Mouse (Mus musculus) lung, postnatal 10 days (tissue): ENCODE measurements around the gene Selenbp2.
A peak's percentile ranks its signal among the peaks of the same experiment; 100 is the strongest.
"Not testable (repeated sequence)": the region's sequence is repeated elsewhere in the genome, so short reads cannot be mapped to it uniquely, and the experiment has no call there.

Experiments used
- DNase-seq: peaks from one replicate; pipeline ENCODE4 v3.0.0; 2021

Gene Selenbp2

DNA sequence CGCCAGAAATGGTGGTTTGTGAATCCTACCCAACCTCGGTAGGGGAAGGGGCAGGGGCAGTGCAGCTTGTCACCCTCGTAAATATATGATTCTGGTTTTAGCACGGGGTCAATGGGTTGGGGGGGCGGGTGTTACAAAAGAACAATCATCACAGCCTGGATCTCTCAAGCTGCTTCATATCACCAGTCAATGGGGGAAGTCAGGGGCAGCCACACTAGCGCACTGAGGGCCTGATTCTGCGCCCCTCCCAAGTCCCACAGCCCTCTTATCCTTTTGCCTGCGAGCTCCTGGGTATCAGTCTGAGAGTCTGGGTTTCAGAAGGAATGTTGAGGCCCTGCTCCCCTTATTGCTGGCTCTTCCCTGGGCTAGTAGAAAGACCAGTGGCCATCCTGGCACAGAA, 518 bp downstream of the Selenbp2 start:
- DNase-seq: not testable (repeated sequence)

- peak; percentile 10 for DNase-seq
Observed at GRCm38 (mm10) chr3:94695591-94695990, 2.2 kb downstream of the Selenbp2 start.

- DNase-seq: not testable (repeated sequence)
Observed at GRCm38 (mm10) chr3:94696257-94696656, 2.9 kb downstream of the Selenbp2 start.

- DNase-seq: peak; percentile 13
Observed at GRCm38 (mm10) chr3:94702163-94702810, 8.9 kb downstream of the Selenbp2 start.

- no peak for DNase-seq
Observed at GRCm38 (mm10) chr3:94702856-94703255, 9.5 kb downstream of the Selenbp2 start.

DNA sequence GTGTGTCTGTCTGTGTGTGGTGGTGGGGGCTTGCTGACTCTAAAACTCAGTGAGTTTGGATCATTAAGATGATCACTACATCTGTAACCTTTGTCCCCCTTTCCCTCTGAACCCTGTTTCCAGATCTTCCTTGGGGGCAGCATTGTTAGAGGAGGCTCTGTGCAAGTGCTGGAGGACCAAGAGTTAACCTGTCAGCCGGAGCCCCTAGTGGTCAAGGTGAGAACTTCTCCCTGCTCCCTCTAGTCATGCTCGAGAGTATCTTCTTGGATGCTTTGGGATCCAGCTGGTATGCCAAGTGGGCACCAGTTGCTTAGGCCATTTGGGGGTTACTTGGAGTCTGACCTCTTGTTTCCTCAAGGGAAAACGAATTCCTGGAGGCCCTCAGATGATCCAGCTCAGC, 10.0 kb downstream of the Selenbp2 start:
- peak; percentile 56 for DNase-seq

DNA sequence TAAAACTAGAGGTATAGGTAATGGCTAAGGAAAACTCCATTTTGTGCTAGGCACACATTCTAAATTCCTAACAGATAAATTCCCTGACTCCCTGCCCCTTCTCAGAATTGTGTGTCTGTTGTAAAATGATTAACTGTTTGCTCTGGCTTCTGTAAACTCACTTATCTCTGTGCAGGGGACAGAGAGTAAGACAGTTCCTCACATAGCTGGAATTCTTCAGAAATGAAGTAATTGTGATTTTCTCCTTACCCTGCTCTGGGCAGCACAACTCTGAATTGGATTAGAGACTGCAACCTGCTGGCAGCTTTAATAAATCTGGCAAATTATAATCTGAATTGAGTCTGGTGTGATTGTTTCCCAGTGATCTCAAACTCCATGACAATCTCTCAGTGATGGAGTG, 17.2 kb downstream of the Selenbp2 start:
- DNase-seq: not testable (repeated sequence)

GRCm38 (mm10) chr3:94713424-94713823, 20.1 kb downstream of the Selenbp2 start:
- DNase-seq: not testable (repeated sequence)

DNA sequence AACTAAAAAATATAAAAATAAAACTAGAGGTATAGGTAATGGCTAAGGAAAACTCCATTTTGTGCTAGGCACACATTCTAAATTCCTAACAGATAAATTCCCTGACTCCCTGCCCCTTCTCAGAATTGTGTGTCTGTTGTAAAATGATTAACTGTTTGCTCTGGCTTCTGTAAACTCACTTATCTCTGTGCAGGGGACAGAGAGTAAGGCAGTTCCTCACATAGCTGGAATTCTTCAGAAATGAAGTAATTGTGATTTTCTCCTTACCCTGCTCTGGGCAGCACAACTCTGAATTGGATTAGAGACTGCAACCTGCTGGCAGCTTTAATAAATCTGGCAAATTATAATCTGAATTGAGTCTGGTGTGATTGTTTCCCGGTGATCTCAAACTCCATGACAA, 24.9 kb downstream of the Selenbp2 start:
- DNase-seq: not testable (repeated sequence)

DNA sequence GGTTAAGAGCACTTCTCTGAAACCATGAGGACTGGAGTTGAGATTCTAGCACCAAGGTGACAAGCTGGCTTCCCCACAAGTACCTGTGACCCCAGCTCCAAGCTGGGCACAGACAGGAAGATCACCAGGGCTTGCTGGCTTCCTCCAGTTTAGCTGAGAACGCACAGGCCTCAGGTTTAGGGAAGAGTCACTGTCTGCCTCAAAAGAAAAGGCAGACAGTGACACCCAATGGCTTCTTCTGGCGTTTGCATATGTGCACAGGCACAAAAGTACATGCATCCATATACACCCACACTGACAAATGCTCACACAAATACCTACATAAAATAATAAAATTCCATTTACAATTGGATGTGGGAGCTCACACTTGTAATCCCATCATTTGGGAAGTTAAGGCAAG, 30.3 kb downstream of the Selenbp2 start:
- DNase-seq: not testable (repeated sequence)

DNA sequence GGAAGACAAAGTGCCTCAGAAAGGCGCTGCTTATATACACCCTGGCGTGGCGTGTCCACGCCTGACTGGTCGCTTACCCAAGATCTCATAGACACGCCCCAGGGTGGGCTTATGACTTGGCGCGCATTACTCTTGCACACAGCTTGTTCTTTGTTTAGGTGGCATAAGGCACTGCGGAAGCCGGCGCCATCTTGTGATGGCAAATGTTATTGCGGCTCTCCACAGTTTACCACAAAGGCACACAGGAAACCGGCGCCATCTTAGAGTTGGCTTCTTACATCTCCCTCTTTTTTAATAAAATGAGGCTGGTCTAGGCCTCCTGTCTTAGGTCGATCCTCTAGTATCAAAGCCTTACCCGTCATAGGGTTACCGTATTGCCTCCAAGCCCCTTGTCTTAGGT, 52.3 kb downstream of the Selenbp2 start:
- DNase-seq: no peak
